Mouse (Mus musculus) spleen, adult 2 months (tissue): Measurements from ENCODE around the gene Ppm1j. TPM values are rescaled to one million over a fixed set of nuclear protein-coding genes. Genes with fewer than 3 reads are reported as not detected.

Source experiments
- DNase-seq, 2 experiments: peaks; one replicate each; pipeline versions ENCODE4 v3.0.0 to v3.0.0-alpha.2; 2012 to 2021; ENCODE audit warnings: low spot score in 2 of 2, low read depth in 1 of 2
- H3K27ac ChIP-seq: fragments of 200-500 bp; 2 replicates; pipeline ENCODE4 v1.5.1; 2012; ENCODE audit warnings: low read length, inconsistent platforms; ENCODE audit not compliant: insufficient read depth
- H3K27me3 ChIP-seq: fragments of 200-500 bp; 2 replicates; pipeline ENCODE4 v1.6.1; 2012; ENCODE audit warnings: mild to moderate bottlenecking, moderate library complexity, low read length, inconsistent platforms; ENCODE audit not compliant: control insufficient read depth, insufficient read depth
- H3K36me3 ChIP-seq: fragments of 200-500 bp; 2 replicates; pipeline ENCODE4 v1.6.1; 2012; ENCODE audit warnings: mild to moderate bottlenecking, low read length, inconsistent platforms; ENCODE audit not compliant: control insufficient read depth, insufficient read depth
- H3K4me1 ChIP-seq: fragments of 200-500 bp; 2 replicates; pipeline ENCODE4 v1.6.1; 2011; ENCODE audit warnings: inconsistent platforms; ENCODE audit not compliant: control insufficient read depth, insufficient read depth, insufficient read length
- H3K4me3 ChIP-seq: fragments of 200-500 bp; 2 replicates; pipeline ENCODE4 v1.5.1; 2011; ENCODE audit warnings: mild to moderate bottlenecking, inconsistent platforms; ENCODE audit not compliant: insufficient read depth, insufficient read length; ENCODE audit errors: extremely low read depth
- CTCF ChIP-seq: fragments of 200-500 bp; IDR thresholded peaks from 2 replicates; pipeline ENCODE4 v1.5.1; 2011; ENCODE audit warnings: mild to moderate bottlenecking, inconsistent platforms; ENCODE audit not compliant: insufficient read depth, insufficient read length, insufficient replicate concordance; ENCODE audit errors: extremely low read depth
- POLR2A ChIP-seq: fragments of 200-500 bp; IDR thresholded peaks from 2 replicates; pipeline ENCODE4 v1.6.1; 2011; ENCODE audit warnings: low read depth, low read length, inconsistent platforms
- WGBS: fragments of 180-500 bp; shearing (Covaris S2); methylation state at CpG from one replicate; pipeline ENCODE4 v1.1.7; 2018; 5-methylcytosine and 5-hydroxymethylcytosine counted together
- polyA plus RNA-seq: library from polyadenylated mRNA; depleted of rRNA; stranded (reverse); fragments of >200 nt; gene quantifications from 2 replicates; pipeline ENCODE4 v1.2.3, GENCODE M21; 2012

Ppm1j gene
- polyA plus RNA-seq, 1 experiment: 13.1 TPM

DNA sequence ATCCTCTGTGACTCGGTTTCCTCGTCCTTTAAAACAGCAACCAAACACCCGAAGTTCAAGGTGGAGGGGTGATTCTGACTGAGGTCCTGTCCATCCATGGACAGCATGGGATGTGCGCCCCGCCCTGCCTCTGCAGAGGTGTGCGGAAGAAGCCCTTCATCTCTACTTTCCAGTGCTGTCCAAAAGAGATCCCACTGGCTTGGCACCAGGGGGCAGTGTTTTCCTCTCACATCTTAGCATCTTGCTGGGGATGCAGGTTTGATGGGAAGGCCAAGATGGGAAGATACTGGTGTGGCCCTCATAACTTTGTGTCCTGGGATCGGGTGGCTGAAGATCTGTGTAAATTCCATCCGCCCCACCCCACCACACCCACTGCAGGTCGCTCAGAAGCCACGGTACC lies 10.8 kb upstream of the Ppm1j start:
- no peak for DNase-seq
- 77% methylated on average over 10 of the region's 10 CpGs for WGBS
- H3K36me3 ChIP-seq: no peaks in the 10 kb centered on the region

DNA sequence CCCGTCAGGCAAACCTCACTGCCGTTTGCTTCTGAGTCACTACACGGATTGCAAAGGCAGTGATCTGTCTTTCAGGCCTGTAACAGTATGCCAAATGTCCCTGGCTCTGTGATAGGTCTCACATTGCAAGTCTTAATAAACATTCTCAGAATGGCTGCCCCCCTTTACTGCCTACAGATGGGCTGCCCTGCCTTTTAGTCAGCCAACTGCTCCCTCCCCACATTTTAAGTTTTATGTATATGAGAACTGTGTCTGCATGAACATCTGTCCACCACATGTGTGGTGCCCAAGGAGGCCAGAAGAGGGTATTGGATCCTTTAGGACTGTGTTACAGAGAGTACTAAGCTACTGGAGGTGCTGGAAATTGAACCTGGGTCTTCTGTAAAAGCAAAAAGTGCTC lies 9.9 kb upstream of the Ppm1j start:
- no peak for DNase-seq
- no peak for TF ChIP-seq CTCF
- TF ChIP-seq POLR2A: no peak
- Histone ChIP-seq H3K4me1 (no peaks in the 10 kb centered on the region; the same call in 1 of the 2 replicates), H3K27me3 (no peaks in the 10 kb centered on the region), H3K27ac (0 out of 2 replicates have a peak overlapping the region, but pooled peaks have one; percentile 36), H3K36me3 (no peaks in the 10 kb centered on the region), H3K4me3 (no peak overlapping the region)
- WGBS: 92% methylated on average over 3 of the region's 3 CpGs

More for the DNA sequence above, 10.8 kb upstream of the Ppm1j start:
- no peak overlapping the region for H3K4me3 ChIP-seq
- H3K27ac ChIP-seq: no peak overlapping the region
- TF ChIP-seq CTCF (peak; percentile 50; the same call in 1 of the 2 replicates), POLR2A (no peak)
- no peaks in the 10 kb centered on the region for H3K27me3 ChIP-seq
- H3K4me1 ChIP-seq: no peaks in the 10 kb centered on the region; the same call in 1 of the 2 replicates

DNA sequence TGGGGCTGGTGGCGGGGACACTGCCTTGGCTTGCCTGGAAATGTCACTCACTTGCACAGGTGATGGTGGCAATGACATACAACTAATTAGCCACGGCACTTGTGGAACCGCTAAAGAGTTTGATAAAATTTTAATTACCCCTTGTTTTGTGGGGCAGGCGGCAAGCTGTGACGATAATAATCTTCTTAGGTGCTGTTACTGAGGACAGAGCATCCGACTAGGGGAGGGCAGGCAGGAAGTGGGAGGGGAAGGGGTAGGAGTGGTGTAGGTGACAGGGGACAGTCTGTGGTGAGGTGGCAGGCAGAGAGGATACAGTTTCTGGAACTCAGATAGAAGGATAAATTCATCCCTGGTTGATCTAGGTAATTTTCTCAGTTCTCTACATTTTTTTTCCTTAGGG lies 9.4 kb upstream of the Ppm1j start:
- no peaks in the 10 kb centered on the region for H3K36me3 ChIP-seq
- no peak for DNase-seq
- TF ChIP-seq CTCF (no peak), POLR2A (no peak)
- no peak overlapping the region for H3K4me3 ChIP-seq
- 0 out of 2 replicates have a peak, but pooled peaks cover 2% of the 10 kb centered on the region for H3K27me3 ChIP-seq
- no peaks in the 10 kb centered on the region; the same call in 1 of the 2 replicates for H3K4me1 ChIP-seq
- WGBS: 40% methylated on average over 6 of the region's 6 CpGs
- H3K27ac ChIP-seq: peak overlapping the region; percentile 36; the same call in 1 of the 2 replicates

DNA sequence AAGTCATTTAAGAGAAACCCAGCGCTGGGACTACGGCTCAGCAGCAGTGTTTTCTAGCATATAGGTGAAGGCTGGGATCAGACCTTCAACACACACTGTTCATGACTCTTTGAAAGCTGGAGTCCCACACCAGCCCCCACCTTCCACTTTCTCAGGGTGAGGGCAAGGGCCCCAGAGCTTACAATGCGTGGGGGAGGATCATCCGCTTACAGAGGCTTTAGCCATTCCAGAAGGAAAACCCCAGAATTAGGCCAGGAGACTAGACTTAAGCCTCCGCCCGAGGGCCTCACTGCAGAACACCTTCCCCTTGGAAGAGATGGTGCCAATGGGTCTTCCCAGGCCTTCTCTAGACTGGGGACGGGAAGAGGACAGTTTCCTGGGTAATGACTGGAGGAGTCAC lies 7.6 kb upstream of the Ppm1j start:
- H3K4me3 ChIP-seq: no peak overlapping the region
- WGBS: 93% methylated on average over 7 of the region's 7 CpGs
- DNase-seq: no peak
- no peaks in the 10 kb centered on the region for H3K36me3 ChIP-seq
- TF ChIP-seq CTCF (no peak), POLR2A (no peak)
- no peak overlapping the region for H3K27ac ChIP-seq
- H3K27me3 ChIP-seq: 0 out of 2 replicates have a peak, but pooled peaks cover 6% of the 10 kb centered on the region
- H3K4me1 ChIP-seq: no peaks in the 10 kb centered on the region; the same call in 1 of the 2 replicates

DNA sequence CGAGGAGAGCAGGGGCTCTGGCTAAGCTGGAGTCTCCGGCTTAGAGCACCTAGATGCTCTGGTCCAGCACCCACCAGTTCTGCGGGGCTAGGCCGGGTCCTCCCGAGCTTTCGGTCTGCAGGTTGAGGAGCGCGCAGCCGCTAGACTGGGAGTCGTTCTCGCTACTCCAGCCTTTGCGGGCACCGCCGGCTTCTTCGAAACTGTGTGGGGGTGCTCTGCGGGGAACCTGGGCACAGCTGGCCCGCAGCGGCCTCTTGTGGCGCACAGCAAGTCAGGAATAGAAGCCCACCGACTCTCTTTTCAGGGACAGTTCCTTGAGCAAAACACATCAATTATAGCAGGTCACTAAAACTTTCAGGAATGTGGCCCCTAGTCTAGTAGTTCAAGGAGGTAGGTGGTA lies 3.5 kb upstream of the Ppm1j start:
- TF ChIP-seq CTCF (peak; percentile 30; the same call in 1 of the 2 replicates), POLR2A (no peak)
- Histone ChIP-seq H3K27ac (no peak overlapping the region), H3K36me3 (no peaks in the 10 kb centered on the region), H3K27me3 (peaks cover 14% of the 10 kb centered on the region), H3K4me1 (peaks cover 12% of the 10 kb centered on the region; the same call in 1 of the 2 replicates), H3K4me3 (no peak overlapping the region)
- 3% methylated on average over 20 of the region's 20 CpGs for WGBS
- DNase-seq: no peak

DNA sequence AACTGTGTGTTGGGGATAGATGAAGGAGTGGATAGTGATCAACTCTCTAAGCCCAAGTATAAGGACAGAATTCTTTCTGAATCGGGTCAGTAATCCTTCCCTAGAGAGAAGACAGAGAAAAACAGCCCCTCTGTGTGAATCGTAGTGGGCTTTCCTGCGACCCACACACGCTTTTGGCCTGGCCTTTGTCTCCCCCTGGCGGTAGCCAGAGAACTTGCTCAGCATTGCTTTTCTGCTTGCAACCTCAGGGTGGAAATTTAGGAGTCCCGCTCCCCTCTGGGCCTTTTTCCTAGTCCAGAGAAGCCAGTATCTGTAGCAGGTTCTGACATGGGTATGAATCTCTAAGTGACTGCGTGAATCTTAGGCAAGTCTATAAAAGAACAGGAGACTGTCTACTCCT lies 907 bp upstream of the Ppm1j start:
- H3K4me1 ChIP-seq: peaks cover 19% of the 10 kb centered on the region; the same call in 1 of the 2 replicates

DNA sequence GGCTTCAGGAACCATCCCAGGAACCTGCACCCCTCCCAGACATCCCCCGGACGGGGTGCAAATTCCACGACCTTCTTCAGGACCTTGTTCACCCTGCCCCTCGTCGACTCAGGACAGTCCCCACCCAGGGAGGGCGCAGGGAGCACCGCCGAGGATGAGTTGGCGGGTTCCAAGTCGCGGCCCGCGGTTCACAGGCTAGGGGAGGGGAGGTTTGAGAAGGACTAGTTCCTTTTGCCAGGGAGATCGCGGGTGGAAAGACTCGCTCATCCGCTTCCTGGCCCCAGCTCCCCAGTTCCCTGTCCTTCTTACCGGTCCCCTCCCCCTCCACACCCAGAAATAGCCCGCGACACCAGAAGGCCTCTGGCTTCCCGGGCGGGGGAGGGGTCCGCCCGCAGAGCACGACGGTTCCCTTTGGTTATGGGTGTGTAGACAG lies 631 bp downstream of the Ppm1j start, which contains the start of gene Fam19a3:
TSS of gene Fam19a3 (minus strand) at position 370 of the 433 bp plus-strand sequence.
- peak within 1 kb of the TSS; percentile 56 for H3K4me3 ChIP-seq
- H3K4me1 ChIP-seq: peaks cover 19% of the 10 kb centered on the region; the same call in 1 of the 2 replicates
- DNase-seq: peak in 1 of 2 experiments; percentile 26
- H3K27ac ChIP-seq: peak within 1 kb of the TSS; percentile 50
- TF ChIP-seq CTCF (no peak), POLR2A (no peak)
- no peaks in the 10 kb centered on the region for H3K36me3 ChIP-seq
- under 1% methylated on average over 26 of the region's 26 CpGs for WGBS
- H3K27me3 ChIP-seq: peaks cover 12% of the 10 kb centered on the region

More for the DNA sequence above, 907 bp upstream of the Ppm1j start:
- Histone ChIP-seq H3K27me3 (peaks cover 14% of the 10 kb centered on the region), H3K27ac (no peak overlapping the region), H3K4me3 (no peak overlapping the region), H3K36me3 (no peaks in the 10 kb centered on the region)
- TF ChIP-seq CTCF (peak; percentile 90), POLR2A (no peak)
- DNase-seq: peak in 1 of 2 experiments; percentile 42
- WGBS: 5% methylated on average over 7 of the region's 7 CpGs
